Mouse (Mus musculus) layer of hippocampus, adult 18-20 months (tissue): ENCODE data around the gene Fmo5. TPM values are rescaled to one million over a fixed set of nuclear protein-coding genes. Genes with fewer than 3 reads are reported as not detected.

Experiments used
- DNase-seq, 2 experiments: peaks; one replicate each; pipeline ENCODE4 v3.0.0; 2022; ENCODE audit warnings: low spot score in 2 of 2
- microRNA-seq, 2 experiments: library from miRNA; unstranded; fragments of <30 nt; microRNA quantifications; one replicate each; pipeline ENCODE4 v1.2.0; 2021
- total RNA-seq, 2 experiments: library from RNA; stranded (reverse); gene quantifications; 2 replicates each; pipeline ENCODE4 v1.2.3; 2021

Fmo5 gene
- total RNA-seq, 2 experiments from 2014 or later, result 4.4 to 6.7 TPM

DNA sequence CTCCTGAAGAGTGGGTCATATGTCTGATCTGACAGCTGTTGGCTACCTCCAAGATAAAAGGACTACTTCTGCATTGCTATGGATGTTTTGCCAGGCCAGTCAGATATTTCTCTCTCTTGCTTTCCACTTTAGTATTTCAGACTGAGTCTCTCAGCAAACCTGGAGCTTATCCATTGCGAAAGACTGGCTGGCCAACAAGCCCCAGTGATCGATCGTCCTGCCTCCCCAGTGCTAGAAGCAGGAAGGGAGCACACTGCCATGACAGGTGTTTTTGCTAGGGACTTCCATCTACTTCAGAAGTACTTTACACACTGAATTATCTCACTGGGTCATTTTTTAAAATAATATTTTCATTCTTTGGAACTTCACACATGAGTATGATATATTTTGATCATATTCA, 49.8 kb downstream of the Fmo5 start:
- DNase-seq, result no peak

DNA sequence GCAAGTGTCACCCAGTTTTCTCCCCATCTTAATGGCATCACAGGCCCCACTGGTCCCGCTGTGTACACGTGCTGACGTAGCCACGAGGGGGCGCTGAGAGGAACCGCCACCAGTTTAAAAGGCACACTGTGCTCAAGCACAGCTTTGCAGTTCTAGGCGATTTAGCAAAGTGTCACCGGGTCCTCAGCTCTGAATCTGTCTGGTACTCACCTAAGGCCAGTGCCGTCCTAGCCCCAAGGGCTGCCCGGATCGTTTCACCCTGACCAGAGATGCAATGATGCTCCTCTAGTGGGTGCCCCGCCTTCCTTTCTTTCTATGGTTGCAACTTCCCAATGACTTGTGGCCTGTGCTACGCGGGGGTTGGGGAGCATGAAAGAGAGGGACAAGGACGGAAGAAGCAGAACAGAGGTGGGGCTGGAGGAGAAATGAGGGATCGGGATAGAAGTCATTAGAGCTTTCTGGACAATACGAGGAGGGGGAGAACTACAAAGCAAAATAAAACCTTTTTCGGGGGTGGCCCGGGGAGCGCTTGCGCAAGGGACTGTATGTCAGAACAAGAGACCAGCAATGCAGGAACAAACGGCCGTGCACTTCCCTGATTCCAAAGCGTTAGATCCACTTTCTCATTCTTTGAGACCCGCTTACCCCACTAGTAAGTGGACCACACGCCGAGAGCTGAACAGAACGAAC, 52.2 kb downstream of the Fmo5 start:
- DNase-seq, result peak; percentile 69 to 87

DNA sequence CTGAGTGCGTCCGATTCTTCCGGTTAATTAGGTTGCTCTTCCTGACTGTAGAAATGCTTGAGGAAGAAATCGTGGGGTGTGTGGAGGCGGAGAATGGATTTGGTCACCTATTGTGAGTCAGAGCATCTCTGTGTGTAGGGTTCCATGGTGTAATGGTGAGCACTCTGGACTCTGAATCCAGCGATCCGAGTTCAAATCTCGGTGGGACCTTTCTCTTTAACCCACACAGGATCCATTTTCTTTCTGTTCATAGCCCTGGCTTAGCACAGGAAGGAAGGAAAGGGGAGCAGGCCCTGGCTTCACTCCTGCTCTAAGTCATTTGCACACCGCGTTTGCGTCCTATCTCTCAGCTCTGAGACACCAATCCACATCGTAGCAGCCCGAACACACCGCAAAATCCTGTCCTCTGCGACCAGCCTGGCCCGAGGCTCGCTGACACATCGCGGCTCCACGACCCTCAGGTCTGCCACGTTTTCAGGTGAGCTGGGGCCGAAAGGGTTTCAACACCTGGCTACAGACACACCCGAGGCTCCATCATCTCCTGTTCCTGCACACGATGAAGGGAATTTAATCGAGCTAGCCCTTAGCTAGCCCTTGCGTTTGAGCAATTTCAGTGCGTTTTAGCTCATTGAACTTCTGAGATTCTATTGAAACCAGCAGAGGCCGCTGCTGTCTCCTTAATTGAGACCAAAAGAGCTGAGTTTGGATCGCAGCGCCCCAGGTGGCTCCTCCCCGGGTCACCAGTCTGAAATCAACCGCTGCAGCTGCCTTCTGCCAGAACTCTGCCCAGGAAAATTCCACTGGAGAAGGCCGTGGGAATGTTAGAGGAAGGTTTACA, 52.9 kb downstream of the Fmo5 start:
- peak; percentile 64 to 88 for DNase-seq

DNA sequence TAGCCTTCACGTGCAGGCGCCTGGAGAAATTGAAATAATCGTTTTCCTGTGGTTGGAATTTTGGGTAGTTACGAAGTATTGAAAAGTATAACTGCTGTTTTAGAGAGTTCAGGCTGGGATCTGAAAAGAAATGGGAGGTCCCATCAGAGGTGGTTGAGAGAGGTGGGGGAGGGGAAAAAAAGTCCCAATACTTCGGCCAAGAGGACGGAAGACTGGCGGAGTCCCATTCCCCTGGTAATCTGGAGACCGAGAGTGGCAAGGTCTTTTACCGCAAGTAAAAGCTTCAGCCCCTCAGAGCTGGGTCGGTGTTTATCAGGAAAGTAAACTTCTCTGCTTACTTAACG, 53.5 kb downstream of the Fmo5 start:
- no peak for DNase-seq

DNA sequence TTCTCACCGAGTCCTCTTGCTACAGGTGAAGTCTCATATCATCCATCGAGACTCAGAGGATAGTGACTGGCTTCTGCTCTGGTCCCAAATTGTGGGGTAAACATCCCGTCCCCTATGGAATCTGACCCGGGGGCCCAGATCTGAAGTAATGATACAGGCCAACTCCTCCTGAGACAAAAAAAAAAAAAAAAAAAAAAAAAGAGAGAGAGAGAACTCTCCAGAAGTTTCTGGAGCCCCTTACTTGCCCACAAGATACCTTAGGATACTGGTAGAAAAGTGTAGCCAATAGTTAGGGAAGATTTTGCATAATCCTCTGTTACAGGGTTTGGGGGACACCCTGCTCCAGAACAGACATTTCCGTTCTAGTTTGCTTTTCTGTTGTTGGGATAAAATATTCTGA, 54.0 kb downstream of the Fmo5 start:
- no peak for DNase-seq

DNA sequence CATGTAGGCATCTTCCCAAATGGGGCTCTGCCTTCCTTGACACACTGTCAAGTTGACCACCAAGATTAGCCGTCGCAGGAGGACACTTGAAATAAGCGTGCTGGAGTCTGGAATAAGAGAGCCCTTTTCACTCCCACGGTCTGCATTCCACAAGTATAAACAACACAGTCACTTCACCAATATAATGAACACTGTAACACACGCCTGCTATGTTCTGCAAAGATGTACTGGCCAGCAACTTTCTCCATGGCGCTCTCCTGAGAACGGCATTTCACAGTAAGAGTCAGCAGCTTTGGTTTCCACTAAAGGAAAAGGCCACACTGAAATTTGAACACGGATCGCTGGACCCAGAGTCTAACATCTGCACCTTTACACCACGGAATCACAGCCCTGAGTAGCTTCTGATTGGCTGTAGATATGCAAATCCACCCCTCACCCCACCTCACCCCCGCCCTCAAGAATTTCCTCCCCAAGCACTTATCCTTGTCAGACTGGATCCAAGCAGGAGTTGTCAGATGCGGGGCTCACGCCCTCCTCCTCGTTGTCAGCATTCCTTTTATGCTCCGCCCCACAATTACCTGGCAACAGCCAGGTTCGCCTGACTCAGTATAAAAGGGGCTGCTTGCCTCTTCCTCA, 55.1 kb downstream of the Fmo5 start:
- no peak for DNase-seq

DNA sequence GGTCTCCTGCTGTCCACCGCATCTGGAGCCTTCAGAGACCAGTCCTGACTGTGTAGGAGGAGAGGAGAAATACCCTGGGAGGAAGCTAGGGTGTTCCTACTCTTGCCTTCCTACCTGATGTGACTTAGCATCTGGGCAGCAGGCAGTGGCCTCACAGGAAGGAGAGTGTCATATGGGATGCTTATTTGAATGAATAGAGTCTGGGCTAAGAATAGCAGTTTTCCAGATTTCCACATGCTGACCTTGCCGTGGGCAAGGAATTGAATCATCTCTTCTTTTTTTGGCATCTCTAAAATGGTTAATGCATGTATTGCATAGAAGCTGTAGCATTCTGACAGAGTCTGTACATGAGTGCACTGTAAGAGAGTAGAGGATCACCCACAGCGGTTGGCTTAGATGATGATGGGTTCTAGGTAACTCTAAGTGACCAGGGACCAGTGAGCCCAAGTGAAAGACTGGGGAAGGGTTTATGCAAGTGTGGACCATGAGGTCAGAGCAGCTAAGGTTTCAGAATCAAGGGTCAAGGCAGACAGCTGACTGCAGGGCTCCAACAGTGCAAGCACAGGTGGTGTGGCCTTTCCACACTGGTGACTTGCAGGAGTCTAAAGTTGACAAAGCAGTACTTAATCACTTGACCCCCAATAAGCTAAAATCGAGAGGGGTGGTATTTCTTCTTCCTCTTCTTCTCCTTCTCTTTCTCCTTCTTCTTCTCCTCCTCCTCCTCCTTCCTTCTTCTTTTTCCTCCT, 57.9 kb downstream of the Fmo5 start:
- no peak for DNase-seq

DNA sequence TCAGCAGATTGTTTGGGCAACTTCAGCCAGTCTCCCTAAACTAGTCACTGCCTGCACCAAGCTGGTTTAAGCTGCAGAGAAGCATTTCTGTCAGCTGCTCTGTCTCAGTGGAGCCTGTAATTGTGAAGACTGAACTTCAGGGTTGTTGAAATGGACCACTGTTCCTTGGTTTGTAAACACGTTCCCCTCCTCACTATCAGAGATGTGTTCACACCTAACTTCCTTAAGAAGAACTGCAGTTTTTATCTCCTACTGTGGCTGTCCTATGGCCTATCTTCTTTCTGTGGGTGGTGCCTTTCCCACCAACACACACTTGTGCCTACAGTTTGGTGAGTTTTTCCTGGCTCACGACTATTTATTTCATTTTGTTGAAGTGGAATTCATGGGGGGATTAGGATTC, 60.7 kb downstream of the Fmo5 start:
- no peak for DNase-seq

DNA sequence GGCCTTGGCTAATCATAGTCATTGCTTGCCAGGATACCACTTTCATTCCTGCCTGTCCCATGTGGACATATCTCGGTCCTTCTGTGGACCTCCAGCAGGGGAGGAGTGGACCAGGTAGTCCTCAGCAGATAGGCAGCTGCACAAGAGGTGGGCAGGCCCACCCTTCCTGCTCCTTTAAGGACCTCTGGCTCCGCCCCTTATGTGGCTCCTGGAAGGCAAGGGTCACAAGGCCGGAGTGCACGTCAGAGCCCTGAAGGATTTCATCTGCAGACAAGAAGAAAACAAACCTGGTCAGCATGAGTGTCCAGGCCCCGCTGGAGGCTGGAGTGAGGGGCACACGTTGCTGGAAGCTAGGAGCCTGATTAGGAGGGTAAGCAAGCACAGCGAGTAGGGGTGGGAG, 62.0 kb downstream of the Fmo5 start:
- DNase-seq, result no peak

DNA sequence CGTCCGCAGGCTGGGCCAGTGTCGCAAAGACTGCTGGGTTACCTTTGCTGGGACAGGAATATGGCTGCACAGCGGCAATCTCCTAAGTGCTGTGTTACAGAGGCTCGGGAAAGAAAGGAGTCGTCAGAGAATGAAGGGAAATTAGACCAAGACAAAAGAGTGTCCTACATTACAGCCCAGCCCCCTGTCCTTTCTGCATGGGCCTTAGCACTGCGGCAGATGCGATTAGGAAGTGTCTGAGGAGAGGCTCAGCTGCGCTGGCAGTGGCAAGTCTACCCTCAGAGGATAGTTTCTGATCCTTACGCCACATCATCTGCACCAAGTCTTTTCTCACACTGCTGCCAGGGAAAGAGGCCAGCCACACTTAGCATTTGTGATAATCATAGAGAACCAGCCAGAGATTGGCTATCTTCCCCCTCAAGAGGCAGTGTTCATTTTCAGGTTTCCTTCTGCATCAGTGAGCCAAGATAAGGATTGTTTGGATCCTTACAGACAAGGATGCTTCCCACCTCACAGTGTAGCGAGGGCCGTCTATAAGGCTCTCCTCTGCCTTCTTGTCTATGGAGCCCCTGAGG, 62.9 kb downstream of the Fmo5 start:
- no peak for DNase-seq

DNA sequence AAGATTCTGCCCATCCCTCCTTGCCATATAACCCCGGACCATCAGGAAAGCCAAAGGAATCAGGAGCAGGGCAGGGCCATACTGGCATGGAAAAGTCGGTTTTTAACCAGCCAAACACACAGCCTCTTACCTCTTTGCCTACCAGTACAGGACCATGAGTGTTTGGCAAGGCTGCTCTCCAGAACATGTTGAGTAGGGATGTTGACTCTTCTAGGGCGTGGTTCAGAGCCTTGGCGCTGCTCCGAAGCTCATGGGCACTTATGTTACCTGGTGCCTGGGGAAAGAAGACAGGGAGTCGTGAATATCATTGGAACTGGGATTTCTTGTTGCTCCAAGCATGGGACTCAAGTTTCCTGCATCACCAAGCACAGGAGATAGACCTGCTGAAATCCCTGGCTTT, 65.2 kb downstream of the Fmo5 start:
- no peak for DNase-seq

DNA sequence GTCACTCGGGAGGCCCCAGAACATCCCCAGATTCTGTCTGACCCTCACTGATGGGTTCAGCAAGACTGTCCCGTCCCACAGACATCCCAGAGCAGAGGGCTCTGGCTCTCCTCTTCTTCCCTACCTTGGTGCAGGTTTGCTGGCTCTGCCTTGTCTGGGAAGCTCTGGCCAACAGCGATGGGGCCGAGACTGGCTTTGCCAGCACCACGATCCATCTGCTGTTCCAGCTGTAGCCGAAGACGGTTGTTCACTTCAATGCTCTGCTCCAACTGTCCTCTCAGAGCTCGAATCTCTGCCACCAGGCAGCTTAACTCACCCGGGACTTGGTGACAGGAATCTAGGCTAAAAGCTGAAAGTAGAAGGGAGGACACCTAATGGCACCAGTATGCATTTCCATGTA, 68.3 kb downstream of the Fmo5 start:
- no peak for DNase-seq

DNA sequence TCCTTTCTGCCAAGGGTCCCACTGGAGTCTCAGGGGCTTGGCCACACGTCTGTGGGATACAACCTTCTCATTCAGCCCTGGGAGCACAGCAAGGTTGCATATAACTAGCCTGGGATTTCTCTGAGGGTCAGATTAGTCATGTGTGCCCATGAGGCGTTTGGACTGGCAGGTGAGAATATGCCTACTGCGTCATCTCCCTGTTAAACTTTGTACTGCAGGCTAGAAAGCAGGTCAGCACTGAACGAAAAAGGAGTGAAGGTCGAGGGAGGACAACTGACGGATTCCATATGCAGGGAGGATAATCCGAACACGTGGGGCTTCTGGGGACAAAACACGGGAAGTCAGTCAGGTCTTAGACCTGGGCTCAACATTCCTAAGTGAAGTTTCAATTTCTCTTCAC, 68.7 kb downstream of the Fmo5 start:
- DNase-seq, result no peak

DNA sequence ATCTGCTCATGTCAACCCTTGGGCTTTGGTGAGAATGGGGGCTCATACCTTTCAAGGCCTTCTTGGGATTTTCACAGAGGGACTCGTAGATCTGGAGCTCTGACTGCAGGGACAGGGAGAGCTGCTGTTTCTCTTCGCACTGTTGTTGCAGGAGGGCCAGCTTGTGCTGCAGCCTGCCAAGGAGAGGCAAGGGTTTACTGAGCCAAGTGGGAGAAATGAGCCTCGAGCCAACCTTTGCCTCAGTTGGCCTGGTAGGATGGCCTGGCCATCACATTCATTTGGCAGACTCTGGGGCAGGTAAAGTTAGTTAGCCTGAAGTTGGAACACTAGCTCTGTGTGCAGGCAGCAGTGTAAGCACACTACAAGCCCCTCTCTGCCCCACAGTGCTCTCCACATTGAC, 70.5 kb downstream of the Fmo5 start:
- DNase-seq, result no peak

DNA sequence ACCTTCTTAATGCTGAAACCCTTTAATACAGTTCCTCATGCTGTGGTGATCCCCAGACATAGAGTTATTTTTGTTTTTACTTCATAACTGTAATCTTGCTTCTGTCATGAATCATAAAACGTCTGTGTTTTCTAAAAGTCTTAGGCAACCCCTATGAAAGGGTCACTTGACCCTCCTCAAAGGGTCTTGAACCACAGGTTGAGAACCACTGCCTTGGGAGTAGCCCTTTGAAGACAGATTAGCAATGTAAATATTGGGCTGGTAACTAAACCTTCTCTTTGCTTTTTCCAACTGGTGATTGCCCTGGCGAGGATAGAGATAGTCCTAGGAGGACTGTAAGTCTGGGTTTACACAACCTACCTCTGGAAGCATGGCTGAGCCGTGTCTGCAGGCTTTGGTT, 72.6 kb downstream of the Fmo5 start:
- no peak for DNase-seq

DNA sequence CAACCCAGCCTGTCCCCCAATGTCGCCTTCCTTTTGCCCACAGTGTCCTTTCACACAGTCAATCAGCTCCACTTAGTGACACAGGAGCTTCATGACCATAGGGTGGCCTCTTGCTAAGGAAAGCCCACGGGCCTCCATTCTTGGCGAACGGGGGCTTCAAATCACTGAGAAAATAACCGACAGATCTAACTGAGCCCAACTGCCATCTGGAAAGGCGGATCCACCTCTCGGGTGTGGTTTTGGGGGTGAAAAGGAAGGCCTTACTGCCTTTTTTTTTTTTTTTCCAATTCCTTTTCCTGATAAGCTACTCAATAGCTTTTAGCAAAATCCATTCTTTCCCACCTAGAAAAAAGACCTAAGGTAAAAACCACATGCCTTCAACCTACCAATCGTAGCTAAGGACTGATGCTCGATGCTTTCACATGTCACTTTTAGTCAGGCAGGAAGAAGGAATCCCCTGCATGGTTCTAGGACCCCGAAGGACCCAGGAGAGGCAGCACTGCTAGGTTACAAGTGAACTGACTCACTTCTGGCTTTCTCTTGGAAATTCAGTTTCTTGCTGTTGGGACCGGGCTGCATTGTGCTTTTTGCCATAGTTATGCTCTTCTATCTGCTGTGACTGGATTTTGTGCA, 74.0 kb downstream of the Fmo5 start:
- no peak for DNase-seq

Small RNAs within 50 kb of the gene (microRNA-seq; reads per million reads assigned to microRNA genes)
- 0 reads per million in 2 experiments for gene Mir7225

Other genes with a start within 250 kb of the Fmo5 start
- not detected for gene Olfr1402, start 206.8 kb upstream of the Fmo5 start, total RNA-seq
- gene Chd1l, start 18.6 kb upstream of the Fmo5 start, total RNA-seq, result 10 to 100 TPM; 10.8 to 11.6 TPM
- gene Prkab2, start 29.4 kb downstream of the Fmo5 start, total RNA-seq, result 10 to 100 TPM; 35.3 TPM
- gene Gm17651, start 45.9 kb downstream of the Fmo5 start, total RNA-seq, result not detected